Mouse (Mus musculus): ENCODE results near the gene Atp6v0a1.
A peak's percentile ranks its signal among the peaks of the same experiment; 100 is the strongest.

DNA sequence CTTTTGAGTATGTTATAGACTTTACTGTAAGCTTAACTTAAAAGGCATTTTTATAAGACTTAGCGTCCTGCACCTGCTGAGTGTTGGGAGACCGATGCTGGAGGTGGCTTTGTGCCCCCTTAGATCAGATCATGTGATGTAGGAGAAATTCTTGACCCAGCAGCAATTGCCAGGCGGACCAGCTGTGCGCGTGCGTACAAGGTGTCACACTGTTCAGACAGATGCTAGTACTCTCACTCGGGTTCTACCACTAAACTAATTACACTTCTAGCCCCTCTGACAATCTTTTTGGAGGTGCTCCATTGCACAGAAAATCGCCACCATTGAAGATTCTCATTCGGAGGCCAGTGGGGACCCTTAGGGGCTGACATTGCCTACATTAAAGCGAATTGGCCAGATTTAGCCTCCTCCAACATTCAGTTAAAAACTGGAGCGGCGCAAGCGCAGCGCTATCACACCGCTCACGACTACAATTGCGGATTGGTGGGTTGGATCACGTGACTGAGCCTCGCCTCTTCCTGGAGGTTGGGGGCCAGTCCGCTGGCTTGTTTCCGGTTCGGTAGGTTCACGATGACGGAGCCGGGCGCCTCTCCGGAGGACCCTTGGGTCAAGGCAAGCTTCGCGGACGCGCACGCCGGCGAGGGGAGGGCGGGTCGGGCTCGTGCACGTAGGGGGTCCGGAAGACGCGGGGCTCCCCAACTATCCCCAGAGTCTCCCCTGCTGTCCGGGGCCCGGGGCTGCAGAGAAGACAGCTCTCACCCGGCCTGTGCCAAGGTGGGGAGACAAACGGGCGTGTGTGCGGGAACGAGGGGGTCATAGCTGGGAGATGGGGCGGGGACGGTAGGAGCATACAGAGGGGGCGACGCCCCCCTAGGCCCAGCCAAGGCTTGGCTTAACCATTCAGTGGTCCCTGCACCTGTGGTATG lies 77.8 kb downstream of the Atp6v0a1 start, which contains the start of gene Mlx:
- TF ChIP-seq CTCF (IDR thresholded peaks at IDR 0.05; ENCODE audit: low read depth, low read length): no peak
- peak; percentile 43; the same call in 1 of the 2 replicates for TF ChIP-seq POLR2A (IDR thresholded peaks at IDR 0.05; ENCODE audit: extremely low read depth, insufficient read depth, low read length)

Data from liver, adult 2 months (tissue).